Mouse (Mus musculus) thymus, postnatal 14 days (tissue): Measurements from ENCODE around the gene 4930432M17Rik.

ENCODE experiments used
- DNase-seq: peaks from one replicate; pipeline ENCODE4 v3.0.0; 2021

4930432M17Rik gene

DNA sequence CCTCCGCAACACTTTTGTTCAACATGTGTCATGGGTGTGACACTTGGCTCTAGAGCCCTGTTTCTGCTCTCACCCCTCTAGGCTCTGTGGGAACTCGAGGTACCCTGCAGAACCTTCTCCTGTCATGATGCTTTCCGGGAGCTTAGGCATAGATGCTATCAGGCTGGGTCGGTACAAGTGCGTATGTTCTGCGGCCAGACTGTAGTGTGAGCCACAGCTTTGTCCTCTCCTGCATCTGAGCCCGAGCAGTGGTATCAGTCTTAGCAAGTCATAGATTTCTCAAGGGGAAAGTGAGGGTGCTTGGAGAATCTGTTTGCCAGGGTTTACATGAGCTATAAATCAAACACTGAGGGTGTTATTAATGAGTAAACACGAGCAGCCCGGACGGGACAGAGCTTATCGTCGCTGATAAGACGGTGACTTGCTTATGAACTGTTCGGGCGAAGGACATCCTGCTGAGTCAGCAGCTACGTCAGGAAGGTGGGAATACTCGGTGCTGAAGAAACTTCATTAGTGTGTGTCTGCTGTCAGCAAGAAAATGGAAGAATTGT is 42.7 kb downstream of the 4930432M17Rik start:
- no peak for DNase-seq

DNA sequence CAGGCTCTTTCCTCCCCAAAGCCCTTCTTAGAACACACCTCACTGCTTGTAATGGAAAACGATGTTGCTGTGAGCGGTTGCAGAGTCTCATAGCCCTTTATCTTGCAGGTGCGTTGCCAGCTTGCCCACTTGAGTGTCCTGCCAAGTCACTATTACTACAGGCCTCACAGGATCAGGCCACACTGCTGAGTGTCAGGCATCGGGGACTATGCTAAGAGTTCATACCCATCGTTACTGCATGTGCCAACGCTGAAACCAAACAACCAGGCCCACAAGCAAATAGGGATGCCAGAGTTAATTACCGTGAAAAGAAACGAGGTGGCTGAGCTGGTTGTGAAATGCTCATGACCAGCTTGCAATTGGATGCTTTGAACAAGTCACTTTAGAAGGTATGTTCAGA is 43.3 kb downstream of the 4930432M17Rik start:
- no peak for DNase-seq

DNA sequence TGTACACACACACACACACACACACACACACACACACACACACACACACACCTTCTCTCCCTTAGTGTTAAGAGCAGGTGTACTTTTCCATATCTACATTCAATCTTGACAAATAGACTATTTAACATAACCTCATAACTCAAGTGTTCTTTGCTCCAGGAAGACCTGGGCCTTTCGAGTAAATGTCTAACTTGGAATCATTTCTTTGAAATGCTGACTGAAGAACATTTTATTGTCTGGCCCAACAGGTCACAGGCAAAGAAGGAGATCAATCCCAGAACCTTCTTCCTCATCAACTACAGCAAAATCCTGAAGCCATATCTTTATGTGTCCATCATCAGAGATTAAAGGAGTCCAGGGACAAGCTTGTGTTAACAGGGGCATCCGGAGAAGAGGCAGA is 43.9 kb downstream of the 4930432M17Rik start:
- no peak for DNase-seq

DNA sequence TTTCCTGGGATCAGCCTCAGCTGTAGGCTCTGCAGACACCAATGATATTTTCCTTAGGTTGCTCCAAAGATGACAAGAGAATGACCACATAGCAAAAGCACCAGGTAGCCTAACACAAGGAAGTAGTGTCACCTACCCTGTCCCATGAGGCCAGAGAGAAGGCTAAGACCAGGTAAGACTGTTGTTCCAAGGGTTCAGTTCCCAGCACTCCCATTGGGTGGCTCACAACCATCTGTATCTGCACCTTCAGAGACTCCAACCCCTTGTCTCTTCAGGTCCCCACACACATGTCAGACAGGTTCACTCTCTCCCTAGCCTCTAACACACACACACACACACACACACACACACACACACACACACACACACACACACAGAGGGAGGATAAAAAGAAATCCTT is 44.8 kb downstream of the 4930432M17Rik start:
- DNase-seq: no peak

DNA sequence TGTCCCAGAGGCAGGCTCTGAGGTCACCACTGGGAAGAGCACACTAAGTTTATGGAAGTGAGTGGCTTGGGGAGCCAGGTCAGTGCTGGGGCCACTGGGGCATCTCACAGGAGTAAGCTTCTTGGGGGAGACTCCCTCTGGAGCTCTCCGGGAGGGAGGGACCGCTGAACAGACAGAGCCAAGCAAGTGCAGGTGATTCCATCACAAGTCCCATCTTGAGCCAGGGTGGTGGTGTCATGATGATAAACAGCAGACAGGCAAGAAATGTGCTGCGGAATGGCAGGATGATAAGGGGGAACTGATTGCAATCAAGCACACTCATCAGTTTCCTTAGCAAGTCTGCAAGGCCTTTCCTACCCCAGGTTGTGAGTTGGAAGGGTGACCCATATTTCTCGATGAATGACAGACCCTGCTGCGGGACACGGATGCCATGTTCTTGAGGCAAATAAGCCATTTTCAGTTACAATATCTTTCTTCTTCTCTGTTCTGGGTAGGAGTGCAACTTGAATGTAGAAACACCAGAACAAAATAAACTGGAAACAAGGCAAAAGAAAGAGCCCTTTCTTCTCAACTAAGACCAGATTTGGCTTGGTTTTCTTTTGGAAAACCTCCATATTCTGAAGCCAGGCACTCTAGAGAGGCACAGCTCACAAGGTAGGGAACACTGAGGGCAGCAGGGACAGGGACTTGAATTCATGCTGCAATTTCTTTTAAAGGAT is 45.3 kb downstream of the 4930432M17Rik start:
- no peak for DNase-seq

DNA sequence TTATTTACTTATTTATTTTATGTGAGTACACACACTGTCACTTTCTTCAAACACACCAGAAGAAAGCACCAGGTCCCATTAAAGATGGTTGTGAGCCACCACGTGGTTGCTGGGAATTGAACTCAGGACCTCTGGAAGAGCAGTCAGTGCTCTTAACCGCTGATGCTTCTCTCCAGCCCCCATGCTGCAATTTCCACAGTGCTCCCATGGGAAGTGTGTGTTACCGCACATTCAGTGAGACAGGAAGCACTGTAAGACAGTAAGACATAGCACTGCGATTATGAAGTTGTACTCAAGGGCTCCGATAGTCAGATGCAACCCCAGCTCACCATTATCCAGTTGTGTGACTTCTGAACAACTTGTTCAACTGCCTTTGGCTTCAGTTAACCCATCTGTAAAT is 45.9 kb downstream of the 4930432M17Rik start:
- no peak for DNase-seq

DNA sequence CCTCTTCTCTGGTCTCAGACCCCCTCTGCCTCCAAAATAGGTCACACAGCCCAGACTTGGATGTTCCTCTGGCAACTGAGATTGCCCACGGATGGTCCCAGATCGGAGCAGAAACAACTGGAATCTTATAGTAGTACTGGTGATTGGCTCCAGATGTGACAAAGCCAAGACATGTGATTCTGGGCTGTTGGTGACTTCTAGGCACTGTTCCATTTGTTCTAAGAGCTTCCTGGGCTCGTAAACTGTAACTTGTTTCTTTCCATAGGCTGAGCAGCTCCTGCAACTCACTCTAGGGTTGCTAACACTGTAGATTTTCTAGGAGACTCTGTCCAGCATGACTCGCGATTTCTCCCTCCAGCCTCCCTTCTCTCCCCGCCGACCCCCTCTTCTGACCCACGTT is 48.1 kb downstream of the 4930432M17Rik start:
- DNase-seq: no peak

DNA sequence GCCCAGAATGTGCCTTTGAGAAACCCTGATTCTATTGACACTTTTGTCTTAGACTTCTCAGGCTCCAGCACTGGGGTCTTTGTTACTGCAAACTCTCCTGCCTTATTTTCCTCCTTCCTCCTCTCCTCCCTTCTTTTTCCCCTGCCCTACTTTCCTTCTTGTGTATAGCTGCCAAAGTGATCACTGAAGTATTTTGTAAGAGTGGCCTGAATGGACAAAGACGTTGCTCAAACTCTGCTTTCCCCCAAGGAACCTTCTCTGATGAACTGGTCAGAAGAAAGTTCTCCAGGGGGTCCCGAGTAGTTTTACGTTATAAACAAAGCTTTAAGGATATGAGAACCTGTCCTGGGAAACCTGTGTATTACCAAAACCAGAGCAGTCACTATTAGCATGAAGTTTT is 49.1 kb downstream of the 4930432M17Rik start:
- no peak for DNase-seq

DNA sequence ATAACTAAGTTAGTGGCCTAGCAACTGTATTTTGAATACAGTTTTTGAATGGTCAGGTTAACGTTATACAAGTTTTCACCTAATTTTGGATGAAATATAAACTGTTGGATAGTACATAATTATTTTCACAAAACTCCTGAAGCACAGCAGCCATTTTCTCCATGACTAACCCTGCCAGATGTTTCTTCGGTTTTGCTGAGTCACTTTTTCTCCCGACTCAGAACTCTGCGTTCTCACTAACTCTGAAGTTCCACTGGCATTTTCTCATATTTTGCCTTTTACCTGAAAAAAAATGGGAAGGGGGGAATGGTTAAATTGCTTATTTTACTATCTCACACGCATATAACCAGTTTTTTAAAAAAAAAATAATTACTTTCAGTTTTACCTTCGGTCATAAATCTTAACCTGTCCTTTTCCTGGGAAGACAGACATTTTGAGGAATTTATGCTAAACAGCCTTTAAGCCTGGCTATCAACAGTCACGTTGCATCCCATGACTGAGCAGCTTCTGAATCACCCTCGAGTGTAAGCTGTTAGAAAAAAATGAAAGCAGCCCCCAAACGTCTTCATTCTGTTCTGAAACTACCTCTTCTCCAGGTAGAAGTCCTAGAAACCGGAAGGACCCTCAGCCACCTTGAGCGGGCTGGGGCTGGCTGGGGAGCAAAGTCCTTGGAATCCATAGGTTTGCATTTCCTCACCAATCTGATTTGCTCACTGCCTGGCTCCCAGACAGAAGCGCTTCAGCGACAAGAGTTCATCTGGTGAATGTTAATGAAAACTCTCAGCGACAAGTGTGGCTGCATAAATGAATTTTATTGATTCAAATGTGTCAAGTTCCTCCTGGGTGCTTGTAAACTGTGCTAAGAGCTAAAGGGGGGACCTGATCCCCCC is 50.5 kb downstream of the 4930432M17Rik start:
- DNase-seq: no peak

DNA sequence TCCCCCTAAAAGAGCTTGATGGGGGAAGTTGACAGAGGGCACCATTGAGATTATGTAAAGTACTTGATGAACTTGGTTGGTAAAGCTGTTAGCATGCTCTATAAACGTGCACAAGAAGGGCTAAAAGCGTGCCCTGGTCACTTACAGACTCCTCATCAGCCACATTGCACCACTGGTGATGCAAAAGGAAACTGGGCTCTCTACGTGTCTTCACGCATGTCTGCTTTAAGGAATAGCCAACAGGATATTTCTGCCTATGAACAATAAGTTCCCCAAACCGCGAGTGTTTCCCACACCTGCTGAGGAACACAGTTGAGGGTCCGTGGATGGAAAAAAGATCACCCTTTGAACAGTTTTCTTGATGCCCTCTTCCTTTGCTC is 51.1 kb downstream of the 4930432M17Rik start:
- no peak for DNase-seq

DNA sequence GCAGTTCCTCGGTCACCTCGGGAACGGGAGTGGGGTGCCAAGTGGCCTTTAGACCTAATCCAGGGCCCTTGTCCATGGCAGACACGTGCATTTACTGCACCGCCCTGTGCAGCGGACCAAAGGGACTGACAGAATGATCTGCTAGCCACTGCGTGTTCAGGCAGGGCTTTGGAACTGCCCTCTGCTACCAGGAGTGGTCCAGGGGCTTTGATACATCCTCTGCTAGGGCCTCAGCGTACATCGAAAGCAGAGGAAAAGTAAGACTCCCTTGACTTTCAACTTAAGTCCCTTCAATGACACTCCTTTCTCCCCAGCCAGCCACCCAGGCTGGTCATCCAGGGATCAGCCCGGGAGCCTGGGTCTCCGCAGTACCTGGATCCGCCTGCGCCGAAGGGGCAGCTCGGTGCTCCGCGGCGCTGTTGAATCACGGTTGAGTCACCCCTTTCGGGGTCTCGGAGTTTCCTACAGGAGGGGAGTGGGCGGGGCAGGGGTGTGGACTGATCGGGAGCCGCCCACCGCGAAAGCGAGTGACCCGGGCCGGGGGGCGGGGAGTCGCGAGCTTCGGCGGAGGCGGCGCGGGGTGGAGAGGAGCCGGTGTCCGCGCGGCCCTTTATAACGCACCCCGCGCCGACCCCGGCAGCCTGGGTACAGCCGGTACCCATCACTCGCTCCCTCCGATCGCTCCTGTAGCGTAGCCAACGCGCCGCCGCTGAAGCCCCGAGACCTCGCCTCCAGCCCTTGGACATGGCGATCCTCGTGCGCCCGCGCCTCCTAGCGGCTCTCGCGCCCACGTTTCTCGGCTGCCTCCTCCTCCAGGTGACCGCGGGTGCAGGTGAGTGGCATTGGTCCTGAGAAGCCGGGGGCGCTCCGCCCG is 52.6 kb downstream of the 4930432M17Rik start, which contains the start of gene F3:
Gene F3, plus strand, starts transcription at position 567 of the 874 bp plus-strand sequence.
- peak; percentile 76 for DNase-seq

DNA sequence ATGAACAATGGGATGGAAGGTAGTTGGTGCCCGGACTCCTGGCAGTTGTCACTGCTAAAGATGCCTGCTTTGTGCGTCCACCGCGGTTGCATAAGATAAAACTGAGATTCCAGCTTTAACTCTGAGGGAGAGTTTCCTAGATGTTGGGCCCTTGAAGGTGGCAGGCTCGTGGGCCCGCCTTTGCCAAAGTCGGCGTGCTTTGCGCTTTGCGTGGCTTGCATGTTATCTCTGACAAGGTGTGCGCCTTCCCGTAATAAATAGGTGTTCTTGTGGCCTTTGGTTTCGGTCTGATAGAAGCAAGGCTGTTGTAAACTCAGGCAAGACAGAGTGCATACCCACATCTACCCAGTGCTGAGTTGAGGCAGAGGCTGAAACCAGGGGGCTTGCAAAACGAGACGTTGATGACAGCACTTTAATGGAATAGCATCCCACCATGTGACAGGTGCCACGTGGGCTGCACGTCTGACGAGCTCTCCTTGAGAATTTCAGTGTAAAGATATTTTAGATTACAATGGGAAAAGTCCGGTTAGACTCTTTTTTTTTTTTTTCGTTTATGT is 53.5 kb downstream of the 4930432M17Rik start:
- no peak for DNase-seq

DNA sequence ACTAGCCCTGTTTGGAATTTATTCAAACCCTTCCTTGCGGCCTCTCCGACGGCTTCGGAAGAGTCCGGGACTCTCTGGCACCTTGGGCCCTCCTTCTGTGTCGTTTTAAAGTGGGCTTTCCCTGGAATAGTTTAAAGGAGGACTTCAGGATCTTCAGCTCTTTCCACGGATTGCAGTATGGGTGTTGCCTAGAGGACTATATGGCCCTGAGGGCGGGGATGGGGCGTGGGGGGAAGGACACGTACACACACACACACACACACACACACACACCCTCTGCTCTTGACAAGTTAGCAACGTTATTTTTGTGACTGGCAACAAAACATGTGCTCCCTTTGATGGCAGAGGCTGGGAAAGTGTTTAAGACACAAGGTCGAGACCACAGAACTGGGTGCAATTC is 54.0 kb downstream of the 4930432M17Rik start:
- DNase-seq: no peak

DNA sequence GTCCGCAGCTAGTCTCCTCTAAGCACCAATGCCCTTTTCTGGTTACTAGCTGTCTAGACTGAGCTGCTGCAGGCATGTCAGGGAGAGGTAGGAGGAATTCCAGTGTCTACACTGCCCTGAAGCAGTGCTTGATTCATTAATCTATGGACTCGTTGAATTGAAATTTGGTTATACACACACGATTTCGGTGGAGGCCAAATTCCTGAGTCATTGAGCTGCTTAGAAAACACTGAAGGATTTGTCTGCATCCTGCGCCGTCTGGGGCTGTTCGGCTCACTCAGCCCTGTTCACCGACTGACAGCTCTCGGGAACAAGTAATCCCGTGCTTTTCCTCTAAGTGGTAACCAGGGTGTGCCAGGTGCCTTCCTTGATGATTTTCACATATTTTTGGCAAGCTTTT is 55.1 kb downstream of the 4930432M17Rik start:
- no peak for DNase-seq

DNA sequence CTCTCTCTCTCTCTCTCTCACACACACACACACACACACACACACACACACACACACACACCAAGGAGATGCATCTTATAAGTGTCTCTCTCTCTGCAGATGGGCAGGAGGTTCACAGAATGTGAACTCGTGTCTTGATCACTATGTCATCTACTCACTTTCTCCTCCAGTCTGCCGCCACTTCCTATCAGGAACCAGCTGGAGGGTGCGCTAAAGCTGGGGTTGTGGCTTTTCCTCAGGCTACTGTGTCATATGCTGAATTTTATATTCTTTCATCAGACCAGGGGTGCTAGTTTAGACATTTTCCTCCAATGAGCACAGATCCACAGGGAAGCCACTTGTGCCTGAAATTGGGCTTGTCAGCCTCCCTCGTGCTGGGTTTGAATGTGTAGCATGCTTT is 59.1 kb downstream of the 4930432M17Rik start:
- DNase-seq: no peak
